Mouse (Mus musculus) midbrain, embryonic 14.5 days (tissue): ENCODE measurements around the gene A730061H03Rik. TPM values are rescaled to one million over a fixed set of nuclear protein-coding genes. Genes with fewer than 3 reads are reported as not detected.
A peak's percentile ranks its signal among the peaks of the same experiment; 100 is the strongest.

Experiments used
- ATAC-seq: fragments of 200-750 bp; cut with Nextera tagmentation; 2 replicates; pipeline ENCODE4 v1.8.0; 2017; ENCODE audit warnings: moderate number of reproducible peaks, moderate library complexity; ENCODE audit not compliant: low FRiP score, low TSS enrichment
- DNase-seq: peaks from one replicate; pipeline ENCODE4 v3.0.0-alpha.2; 2015
- H3K27ac ChIP-seq: fragments of 300-500 bp; sonication (generic); replicated peaks from 2 replicates; pipeline ENCODE4 v1.5.1; 2014; ENCODE audit warnings: mild to moderate bottlenecking, low read depth, low read length, moderate library complexity
- H3K27me3 ChIP-seq: fragments of 300-500 bp; sonication (generic); 2 replicates; pipeline ENCODE4 v1.6.1; 2014; ENCODE audit warnings: low read length, control low read depth, mixed read lengths; ENCODE audit not compliant: control insufficient read depth, insufficient read depth
- H3K36me3 ChIP-seq: fragments of 300-500 bp; sonication (generic); 2 replicates; pipeline ENCODE4 v1.6.1; 2014; ENCODE audit warnings: low read length, control low read depth; ENCODE audit not compliant: control insufficient read depth, insufficient read depth
- H3K4me1 ChIP-seq: fragments of 300-500 bp; sonication (generic); 2 replicates; pipeline ENCODE4 v1.6.1; 2014; ENCODE audit warnings: mild to moderate bottlenecking, antibody characterized with exemption, low read length, control low read depth; ENCODE audit not compliant: control insufficient read depth, insufficient read depth
- H3K4me2 ChIP-seq: fragments of 300-500 bp; sonication (generic); 2 replicates; pipeline ENCODE4 v1.6.1; 2014; ENCODE audit warnings: mild to moderate bottlenecking, low read length, moderate library complexity
- H3K4me3 ChIP-seq: fragments of 300-500 bp; sonication (generic); replicated peaks from 2 replicates; pipeline ENCODE4 v1.5.1; 2014; ENCODE audit warnings: low read depth, low read length
- H3K9ac ChIP-seq: fragments of 300-500 bp; sonication (generic); replicated peaks from 2 replicates; pipeline ENCODE4 v1.6.1; 2014; ENCODE audit warnings: mild to moderate bottlenecking, low read length, moderate library complexity
- H3K9me3 ChIP-seq: fragments of 300-500 bp; sonication (generic); 2 replicates; pipeline ENCODE4 v1.6.1; 2016; ENCODE audit warnings: low read length, control low read depth, mixed read lengths; ENCODE audit not compliant: control insufficient read depth
- WGBS: fragments of 180-500 bp; shearing (Covaris S2); extraction: QIAGEN DNeasy Blood & Tissue Kit; methylation state at CpG from one replicate; pipeline ENCODE4 v1.1.7; 2014; 5-methylcytosine and 5-hydroxymethylcytosine counted together
- polyA plus RNA-seq: library from polyadenylated mRNA; unstranded; fragments of >200 nt; fragmentation: Nextera tagmentation; extraction: Ambion mirVana; gene quantifications from 2 replicates; pipeline ENCODE4 v1.2.1, GENCODE M21; 2014

Gene A730061H03Rik
- polyA plus RNA-seq, 1 experiment from 2014 or later, result 1.7 TPM

- Histone ChIP-seq H3K27ac (no peak overlapping the region), H3K36me3 (peaks cover 17% of the 10 kb centered on the region), H3K4me3 (no peak overlapping the region), H3K4me1 (peaks cover 13% of the 10 kb centered on the region), H3K4me2 (no peak overlapping the region), H3K27me3 (no peaks in the 10 kb centered on the region), H3K9ac (no peak overlapping the region), H3K9me3 (no peaks in the 10 kb centered on the region)
- ATAC-seq (no peak), DNase-seq (no peak)
- WGBS, result 79% methylated on average over 16 of the region's 16 CpGs
These were observed 16.2 kb upstream of the A730061H03Rik start for GRCm38 (mm10) chr14:55576376-55576775.

- WGBS, result 80% methylated on average over 13 of the region's 13 CpGs
- ATAC-seq (no peak), DNase-seq (no peak)
- Histone ChIP-seq H3K4me1 (peaks cover 13% of the 10 kb centered on the region), H3K4me2 (no peak overlapping the region), H3K27me3 (no peaks in the 10 kb centered on the region), H3K9ac (no peak overlapping the region), H3K9me3 (no peaks in the 10 kb centered on the region), H3K4me3 (no peak overlapping the region), H3K27ac (no peak overlapping the region), H3K36me3 (peaks cover 11% of the 10 kb centered on the region)
These were observed 15.5 kb upstream of the A730061H03Rik start for GRCm38 (mm10) chr14:55575711-55576110.

DNA sequence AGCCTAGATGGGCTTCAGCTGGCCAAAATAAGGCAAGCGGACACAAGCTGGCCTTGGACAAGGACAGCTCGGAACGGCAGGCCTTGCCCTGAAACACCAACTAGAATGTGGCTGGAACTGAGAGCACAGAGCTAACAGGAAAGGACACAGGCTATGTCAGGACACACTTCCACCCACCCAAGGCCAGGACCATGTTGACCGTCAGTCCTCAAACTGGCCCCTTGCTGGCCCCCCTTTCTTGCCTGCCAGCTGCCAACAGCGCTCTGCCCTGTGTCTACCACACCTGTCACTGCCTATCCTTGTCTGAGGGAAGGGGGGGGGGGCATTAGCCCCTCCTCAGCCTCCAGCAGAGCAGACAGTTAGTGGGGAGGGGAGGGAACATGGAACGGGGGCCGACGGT is 15.1 kb upstream of the A730061H03Rik start, which contains the start of gene Fitm1:
TSS of gene Fitm1 (plus strand) at position 316 of the 400 bp plus-strand sequence.
- Histone ChIP-seq H3K36me3 (peaks cover 11% of the 10 kb centered on the region), H3K4me2 (no peak within 1 kb of the TSS), H3K9me3 (no peaks in the 10 kb centered on the region), H3K27me3 (no peaks in the 10 kb centered on the region), H3K4me3 (no peak within 1 kb of the TSS), H3K9ac (no peak within 1 kb of the TSS), H3K27ac (no peak within 1 kb of the TSS), H3K4me1 (peaks cover 13% of the 10 kb centered on the region)
- WGBS, result 80% methylated on average over 8 of the region's 8 CpGs
- no peak for DNase-seq
- ATAC-seq, result no peak

GRCm38 (mm10) chr14:55571760-55572159 is 11.6 kb upstream of the A730061H03Rik start:
- no peak overlapping the region for H3K4me3 ChIP-seq
- no peak for DNase-seq
- no peak overlapping the region for H3K4me2 ChIP-seq

GRCm38 (mm10) chr14:55570588-55570987 is 10.4 kb upstream of the A730061H03Rik start:
- Histone ChIP-seq H3K4me3 (no peak overlapping the region), H3K4me1 (no peaks in the 10 kb centered on the region), H3K27me3 (no peaks in the 10 kb centered on the region), H3K9ac (no peak overlapping the region), H3K4me2 (no peak overlapping the region), H3K9me3 (no peaks in the 10 kb centered on the region), H3K27ac (no peak overlapping the region), H3K36me3 (peaks cover 50% of the 10 kb centered on the region)
- WGBS, result 91% methylated on average over 2 of the region's 2 CpGs
- DNase-seq (no peak), ATAC-seq (no peak)

More at GRCm38 (mm10) chr14:55571760-55572159, 11.6 kb upstream of the A730061H03Rik start:
- Histone ChIP-seq H3K27me3 (no peaks in the 10 kb centered on the region), H3K4me1 (no peaks in the 10 kb centered on the region), H3K9ac (no peak overlapping the region), H3K9me3 (no peaks in the 10 kb centered on the region), H3K27ac (no peak overlapping the region), H3K36me3 (peaks cover 39% of the 10 kb centered on the region)
- ATAC-seq, result no peak

- WGBS, result 89% methylated on average over 3 of the region's 3 CpGs
- no peak overlapping the region for H3K4me2 ChIP-seq
- ATAC-seq (no peak), DNase-seq (no peak)
- no peaks in the 10 kb centered on the region for H3K27me3 ChIP-seq
- H3K36me3 ChIP-seq, result peaks cover 74% of the 10 kb centered on the region
- no peak overlapping the region for H3K4me3 ChIP-seq
- no peak overlapping the region for H3K9ac ChIP-seq
- H3K4me1 ChIP-seq, result no peaks in the 10 kb centered on the region
- H3K27ac ChIP-seq, result no peak overlapping the region
- no peaks in the 10 kb centered on the region for H3K9me3 ChIP-seq
These were observed 7.3 kb upstream of the A730061H03Rik start for GRCm38 (mm10) chr14:55567496-55567895.

GRCm38 (mm10) chr14:55565748-55566147 is 5.5 kb upstream of the A730061H03Rik start:
- H3K36me3 ChIP-seq, result peaks cover 74% of the 10 kb centered on the region
- H3K4me2 ChIP-seq, result no peak overlapping the region
- no peaks in the 10 kb centered on the region for H3K27me3 ChIP-seq
- WGBS, result 88% methylated on average over 3 of the region's 3 CpGs
- ATAC-seq (no peak), DNase-seq (no peak)
- peaks cover 8% of the 10 kb centered on the region for H3K4me1 ChIP-seq
- no peak overlapping the region for H3K4me3 ChIP-seq
- no peaks in the 10 kb centered on the region for H3K9me3 ChIP-seq
- H3K9ac ChIP-seq, result no peak overlapping the region
- H3K27ac ChIP-seq, result no peak overlapping the region

DNA sequence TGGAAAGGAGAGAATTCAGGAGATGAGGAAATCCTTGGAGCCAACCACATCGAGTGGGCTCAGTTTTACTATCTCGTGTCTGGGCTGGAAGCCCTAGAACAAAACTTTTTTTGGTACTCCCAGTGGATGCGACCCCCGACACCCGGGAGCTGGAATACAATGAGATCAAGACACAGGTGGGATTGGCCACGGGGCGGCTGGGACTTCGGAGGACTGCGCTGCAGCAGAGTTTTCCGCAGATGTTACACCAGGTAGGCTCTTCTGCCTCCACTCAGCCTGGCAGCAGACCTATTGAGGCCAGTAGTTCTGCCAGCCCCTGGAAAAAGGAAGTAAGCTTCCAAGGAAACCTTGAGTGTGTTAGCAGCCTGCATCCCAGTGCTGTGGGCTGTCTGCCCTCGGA is 3.0 kb upstream of the A730061H03Rik start:
- H3K4me3 ChIP-seq, result no peak overlapping the region
- peaks cover 49% of the 10 kb centered on the region for H3K36me3 ChIP-seq
- H3K9me3 ChIP-seq, result no peaks in the 10 kb centered on the region
- H3K4me2 ChIP-seq, result no peak overlapping the region
- DNase-seq, result no peak
- H3K27ac ChIP-seq, result no peak overlapping the region
- WGBS, result 93% methylated on average over 11 of the region's 11 CpGs
- no peaks in the 10 kb centered on the region for H3K27me3 ChIP-seq
- H3K9ac ChIP-seq, result no peak overlapping the region
- peaks cover 11% of the 10 kb centered on the region for H3K4me1 ChIP-seq
- ATAC-seq, result no peak

DNA sequence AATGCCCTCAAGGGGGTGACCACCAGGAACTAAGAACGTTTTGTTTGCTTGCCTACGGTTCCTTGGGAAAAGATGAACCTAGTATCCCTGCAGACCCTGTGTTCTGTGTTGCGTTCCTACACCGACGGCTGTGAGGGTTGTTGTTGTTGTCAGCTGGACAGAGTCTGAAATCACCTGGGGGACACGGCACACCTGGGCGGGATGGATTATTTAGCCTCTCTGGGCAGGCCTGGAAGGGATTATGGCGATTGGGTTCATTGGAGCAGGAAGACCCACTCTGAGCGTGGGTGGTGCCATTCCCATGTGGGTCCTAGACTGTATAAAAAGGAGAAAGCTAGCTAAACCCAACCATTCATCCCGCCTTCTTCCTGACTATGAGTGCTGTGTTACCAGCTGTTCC is 1.7 kb upstream of the A730061H03Rik start:
- no peak overlapping the region for H3K4me3 ChIP-seq
- H3K36me3 ChIP-seq, result peaks cover 36% of the 10 kb centered on the region
- H3K9me3 ChIP-seq, result no peaks in the 10 kb centered on the region
- peaks cover 11% of the 10 kb centered on the region for H3K4me1 ChIP-seq
- H3K27me3 ChIP-seq, result no peaks in the 10 kb centered on the region
- 0 out of 2 replicates have a peak overlapping the region, but pooled peaks have one; percentile 89 for H3K4me2 ChIP-seq
- ATAC-seq (no peak), DNase-seq (no peak)
- no peak overlapping the region for H3K27ac ChIP-seq
- WGBS, result 85% methylated on average over 10 of the region's 10 CpGs
- no peak overlapping the region for H3K9ac ChIP-seq
